Comparison of ENCODE assay signal across 8 mouse cellular contexts in genomic region chr12:74284020-74284684, GRCm38 (mm10). TPM values are rescaled to one million over a fixed set of nuclear protein-coding genes. Genes with fewer than 3 reads are reported as not detected.
DNase-seq lines count a peak whose midpoint lies in the region; ATAC-seq lines count a peak whose summit lies in the region.

No protein-coding gene starts in this region.

- peaks cover 3% of the 10 kb centered on the region; the same call in 1 of the 2 replicates for H3K4me1 ChIP-seq in intestine, embryonic 14.5 days (replicated peaks; ENCODE audit: control insufficient read depth, insufficient read depth, low read length)

- no peaks in the 10 kb centered on the region for H3K36me3 ChIP-seq in intestine, embryonic 14.5 days (ENCODE audit: control insufficient read depth, insufficient read depth, low read length)

- DNase-seq in adrenal gland, adult 2 months = peak; percentile 52
- peak; percentile 90 for DNase-seq in embryo, embryonic 11.5 days (ENCODE audit: low read depth, low spot score)
- DNase-seq in gastrocnemius, postnatal 4 days (ENCODE audit: low spot score in 2 of 2) = peak; percentile 75 to 81
- DNase-seq in intestine, embryonic 14.5 days (ENCODE audit: low spot score) = peak; percentile 90
- peak; percentile 91 to 97 for DNase-seq in left cerebral cortex, adult 9 months (ENCODE audit: low spot score in 2 of 2)
- peak; percentile 95 for DNase-seq in right cerebral cortex, postnatal 25 days

- peaks cover 25% of the 10 kb centered on the region for H3K27me3 ChIP-seq in intestine, embryonic 14.5 days (replicated peaks; ENCODE audit: control insufficient read depth, insufficient read depth, low read length)

- H3K9me3 ChIP-seq in intestine, embryonic 14.5 days (ENCODE audit: control insufficient read depth, low read length) = no peaks in the 10 kb centered on the region

- 1% methylated on average over 49 of the region's 49 CpGs for WGBS in intestine, embryonic 14.5 days

- H3K9ac ChIP-seq in intestine, embryonic 14.5 days (ENCODE audit: low read length) = peak overlapping the region; percentile 27; the same call in 1 of the 2 replicates

- peak; percentile 93 for ATAC-seq in intestine, embryonic 14.5 days (replicated peaks; ENCODE audit: low FRiP score, low TSS enrichment, low read depth)
- peak; percentile 79 for ATAC-seq in megakaryocyte progenitor cell, adult 5-6 weeks (replicated peaks; ENCODE audit: poor library complexity)
- ATAC-seq in monocyte, adult 5-6 weeks (replicated peaks; ENCODE audit: insufficient number of reproducible peaks, low FRiP score, low TSS enrichment, poor library complexity, severe bottlenecking) = no peak

- peak overlapping the region; percentile 83 for H3K4me2 ChIP-seq in intestine, embryonic 14.5 days (ENCODE audit: low read length)

- no peak overlapping the region for H3K27ac ChIP-seq in intestine, embryonic 14.5 days (ENCODE audit: low read depth)

- peak overlapping the region; percentile 37 for H3K4me3 ChIP-seq in intestine, embryonic 14.5 days (ENCODE audit: low read depth, low read length)

RNA-seq across cellular contexts. Expression of gene Gm11042, which starts 32.0 kb away (rescaled TPM):
- total RNA-seq in adrenal gland, adult 2 months (2021) = not detected
- polyA plus RNA-seq in adrenal gland, adult 2 months (2012; rRNA removed) = not detected in 2 replicates
- not detected for total RNA-seq in gastrocnemius, postnatal 4 days (2021)
- polyA plus RNA-seq in intestine, embryonic 14.5 days (2014; fragmentation: Nextera tagmentation; extraction: Ambion mirVana) = not detected in 2 replicates
- total RNA-seq in megakaryocyte progenitor cell, adult 5-6 weeks (2015) = not detected in 2 replicates
- total RNA-seq in megakaryocyte progenitor cell, adult 5-6 weeks (2017) = not detected in 2 replicates
- not detected in 3 replicates for total RNA-seq in monocyte, adult 5-6 weeks (2017)
